Mouse (Mus musculus): Measurements from ENCODE around the gene Cavin2.

- TF ChIP-seq ZC3H11A (IDR thresholded peaks at IDR 0.05; ENCODE audit: borderline replicate concordance, low read depth, low read length) (no peak), MAFK (IDR thresholded peaks at IDR 0.05; ENCODE audit: insufficient read depth, low read depth, low read length) (no peak)
Measured at GRCm38 (mm10) chr1:51250302-51250701, 38.6 kb upstream of the Cavin2 start.
